Mouse (Mus musculus): ENCODE measurements around the gene Mrpl22. TPM values are rescaled to one million over a fixed set of nuclear protein-coding genes. Genes with fewer than 3 reads are reported as not detected.
A peak's percentile ranks its signal among the peaks of the same experiment; 100 is the strongest.

The Mrpl22 gene
- not detected in 2 replicates for polyA plus RNA-seq (2012; ENCODE audit: insufficient read depth, insufficient read length, low replicate concordance, missing spikeins)

DNA sequence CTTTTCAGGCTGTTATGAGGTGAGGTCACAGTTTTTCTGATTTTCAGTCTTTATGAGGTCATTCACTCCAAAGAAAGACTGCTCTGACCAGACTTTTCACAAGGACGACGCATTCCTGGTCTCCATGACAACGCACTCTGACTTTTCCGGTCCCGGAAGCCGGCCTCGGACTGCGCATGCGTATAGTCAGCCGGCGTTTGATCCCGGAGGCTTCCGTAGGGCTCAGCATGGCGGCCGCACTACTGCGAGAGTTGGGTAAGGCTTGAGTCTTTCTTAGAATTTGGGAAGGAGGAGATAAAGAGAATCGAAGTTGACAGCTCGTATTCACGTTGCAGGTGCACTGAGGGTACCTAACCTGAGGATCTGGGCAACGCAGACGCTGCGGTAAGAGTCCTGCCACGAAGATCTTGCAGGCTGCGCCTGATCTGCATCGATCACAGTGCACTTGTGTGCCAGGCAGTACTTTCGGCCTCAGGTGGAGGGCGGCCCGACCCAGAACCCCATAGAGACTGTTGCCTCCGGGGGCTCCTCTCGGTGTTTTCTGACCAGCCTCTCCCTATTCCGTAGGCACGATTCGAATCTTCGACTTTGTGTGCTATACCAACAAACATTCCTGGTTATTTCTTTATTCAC lies at the start of gene Mrpl22:
TSS of gene Mrpl22 (plus strand) at position 203 of the 633 bp plus-strand sequence.
- WGBS, result under 1% methylated on average over 34 of the region's 34 CpGs
- TF ChIP-seq POLR2A (IDR thresholded peaks at IDR 0.05; ENCODE audit: insufficient read depth, low read depth, low read length), result peak; percentile 47; the same call in 1 of the 2 replicates
- TF ChIP-seq CTCF (IDR thresholded peaks at IDR 0.05; ENCODE audit: insufficient read depth, low read depth, low read length), result no peak
- Histone ChIP-seq H3K4me3 (ENCODE audit: insufficient read depth, low read depth, low read length) (peak within 1 kb of the TSS; percentile 65), H3K27ac (ENCODE audit: insufficient read depth, low read depth, low read length) (no peak within 1 kb of the TSS), H3K4me1 (ENCODE audit: control insufficient read depth, insufficient read depth, low read length) (no peaks in the 10 kb centered on the region)

DNA sequence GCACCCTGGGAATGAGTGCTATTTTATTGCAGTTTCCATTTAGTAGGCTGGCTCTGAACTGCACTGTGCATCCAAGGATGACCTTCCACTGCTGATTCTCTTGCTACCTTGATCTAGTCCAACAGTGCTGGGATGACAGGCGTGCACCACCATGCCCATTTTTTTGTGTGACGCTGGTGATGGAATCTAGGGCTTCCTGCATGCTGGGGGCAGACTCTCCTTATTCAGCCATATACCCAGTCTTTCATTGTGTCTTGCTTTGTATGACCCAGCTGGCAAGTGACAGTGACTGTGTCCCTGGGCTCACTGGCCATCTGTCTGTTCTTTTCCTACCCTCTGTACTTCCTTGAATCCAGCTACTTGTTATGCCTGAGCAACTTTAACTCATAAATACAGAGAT lies 47.8 kb upstream of the Mrpl22 start:
- 89% methylated on average over 2 of the region's 2 CpGs for WGBS

DNA sequence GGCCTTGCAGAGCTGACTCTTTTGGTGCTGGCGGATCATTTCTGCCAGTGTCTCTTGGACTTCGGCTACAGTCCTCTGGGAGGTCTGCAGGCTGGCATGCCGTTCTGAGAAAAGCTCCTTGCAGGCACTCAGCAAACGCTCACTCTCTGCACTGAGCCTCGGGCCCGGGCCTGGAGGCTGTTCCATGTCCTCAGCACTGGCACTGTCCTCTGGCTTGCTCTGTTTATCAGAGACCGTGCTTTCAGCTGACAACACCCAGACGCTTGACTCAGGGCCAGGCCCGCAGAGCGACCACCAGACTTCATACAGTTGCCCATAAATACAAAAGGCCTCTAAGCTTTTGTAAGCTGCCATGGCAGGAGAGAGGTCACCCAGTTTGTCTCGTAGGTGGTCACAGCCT lies 46.4 kb upstream of the Mrpl22 start:
- Histone ChIP-seq H3K27ac (ENCODE audit: insufficient read depth, low read depth, low read length) (no peak overlapping the region), H3K4me1 (ENCODE audit: control insufficient read depth, insufficient read depth, low read length) (no peaks in the 10 kb centered on the region), H3K4me3 (ENCODE audit: insufficient read depth, low read depth, low read length) (no peak overlapping the region)
- 78% methylated on average over 11 of the region's 11 CpGs for WGBS
- TF ChIP-seq CTCF (IDR thresholded peaks at IDR 0.05; ENCODE audit: insufficient read depth, low read depth, low read length) (no peak), POLR2A (IDR thresholded peaks at IDR 0.05; ENCODE audit: insufficient read depth, low read depth, low read length) (no peak)

More for the DNA sequence above, 47.8 kb upstream of the Mrpl22 start:
- TF ChIP-seq POLR2A (IDR thresholded peaks at IDR 0.05; ENCODE audit: insufficient read depth, low read depth, low read length) (no peak), CTCF (IDR thresholded peaks at IDR 0.05; ENCODE audit: insufficient read depth, low read depth, low read length) (no peak)
- H3K4me1 ChIP-seq (ENCODE audit: control insufficient read depth, insufficient read depth, low read length), result no peaks in the 10 kb centered on the region
- H3K4me3 ChIP-seq (ENCODE audit: insufficient read depth, low read depth, low read length), result no peak overlapping the region
- no peak overlapping the region for H3K27ac ChIP-seq (ENCODE audit: insufficient read depth, low read depth, low read length)

DNA sequence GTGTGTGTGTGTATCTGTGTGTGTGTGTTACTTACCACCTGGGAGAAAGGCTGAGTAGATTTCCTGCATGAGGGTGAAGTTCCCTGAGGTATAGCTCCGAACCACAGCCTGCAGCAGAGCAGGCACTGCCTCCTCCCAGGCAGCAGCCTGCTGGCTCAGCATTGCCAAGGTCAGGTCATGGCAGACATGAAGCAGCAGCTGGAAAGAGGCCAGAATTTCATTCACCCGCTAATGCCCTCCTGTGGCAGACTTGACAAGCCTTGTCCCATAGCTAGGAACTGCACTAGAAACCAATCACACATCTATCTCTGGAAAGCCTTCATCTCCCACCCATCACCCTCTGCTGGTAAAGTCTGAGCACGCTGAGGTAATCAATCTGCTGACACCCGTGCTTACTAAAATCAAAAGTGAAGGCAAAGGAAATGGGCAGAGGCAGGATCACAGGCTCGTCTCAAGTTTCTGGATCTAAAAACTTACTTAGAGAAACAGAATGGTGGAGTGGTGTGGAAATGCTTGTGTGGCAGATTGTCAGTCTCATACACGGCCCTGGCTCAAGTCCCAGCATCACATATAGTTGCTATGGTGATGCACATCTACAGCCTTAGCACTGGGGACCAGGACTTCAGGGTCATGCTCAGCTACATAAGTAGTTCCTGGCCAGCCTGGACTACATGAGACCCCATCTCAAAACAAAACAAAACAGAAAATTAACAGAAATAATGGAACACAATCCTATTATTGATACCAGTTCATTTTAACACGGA lies 44.9 kb upstream of the Mrpl22 start:
- H3K4me1 ChIP-seq (ENCODE audit: control insufficient read depth, insufficient read depth, low read length), result no peaks in the 10 kb centered on the region
- 51% methylated on average over 7 of the region's 7 CpGs for WGBS
- TF ChIP-seq POLR2A (IDR thresholded peaks at IDR 0.05; ENCODE audit: insufficient read depth, low read depth, low read length) (no peak), CTCF (IDR thresholded peaks at IDR 0.05; ENCODE audit: insufficient read depth, low read depth, low read length) (no peak)
- H3K27ac ChIP-seq (ENCODE audit: insufficient read depth, low read depth, low read length), result no peak overlapping the region
- no peak overlapping the region for H3K4me3 ChIP-seq (ENCODE audit: insufficient read depth, low read depth, low read length)

DNA sequence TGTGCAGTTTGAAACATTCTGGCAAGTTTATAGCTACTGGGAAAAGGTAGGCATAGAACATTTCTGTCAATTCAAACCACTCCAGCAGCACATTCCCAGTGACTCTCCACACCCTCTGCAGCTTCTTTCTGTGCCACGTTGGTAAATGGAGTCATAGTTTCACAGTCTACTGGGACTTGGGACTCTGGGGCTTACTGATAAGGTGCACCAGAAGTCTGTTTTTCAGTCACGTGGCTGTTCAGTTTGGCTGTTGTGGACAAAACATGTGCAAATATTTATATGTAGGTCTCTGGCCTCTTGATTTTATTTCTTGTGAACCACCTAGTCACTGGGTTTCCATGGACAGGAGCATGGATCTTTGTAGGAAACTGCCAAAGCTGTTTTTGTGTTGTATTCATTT lies 43.9 kb upstream of the Mrpl22 start:
- H3K4me3 ChIP-seq (ENCODE audit: insufficient read depth, low read depth, low read length), result no peak overlapping the region
- 79% methylated on average over 2 of the region's 2 CpGs for WGBS
- TF ChIP-seq CTCF (IDR thresholded peaks at IDR 0.05; ENCODE audit: insufficient read depth, low read depth, low read length) (no peak), POLR2A (IDR thresholded peaks at IDR 0.05; ENCODE audit: insufficient read depth, low read depth, low read length) (no peak)
- no peak overlapping the region for H3K27ac ChIP-seq (ENCODE audit: insufficient read depth, low read depth, low read length)
- no peaks in the 10 kb centered on the region for H3K4me1 ChIP-seq (ENCODE audit: control insufficient read depth, insufficient read depth, low read length)

DNA sequence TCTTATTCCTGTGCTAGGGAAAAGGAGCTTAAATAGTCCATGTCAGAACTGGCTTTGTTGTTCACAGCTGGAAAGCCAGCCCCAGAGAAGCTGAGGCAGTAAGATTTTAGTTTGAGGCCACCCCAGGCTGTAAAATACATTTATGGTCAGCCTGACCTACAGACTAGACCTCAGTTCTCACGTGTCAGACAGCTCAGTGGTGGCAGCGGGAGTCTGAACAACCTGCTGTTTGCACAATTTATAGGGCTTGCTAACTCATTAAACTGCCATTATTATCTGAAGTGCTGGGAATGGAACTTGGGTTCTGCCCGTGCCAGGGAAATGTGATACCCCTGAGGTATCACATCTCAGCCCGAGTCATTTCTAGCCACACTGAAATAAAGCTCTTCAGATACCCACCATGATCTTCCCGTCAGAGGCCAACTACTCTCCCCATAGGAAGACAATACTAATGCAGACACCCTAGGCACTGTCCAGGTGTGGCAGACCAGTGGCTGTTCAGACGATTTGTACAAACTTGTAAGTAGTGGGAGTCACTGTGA lies 42.1 kb upstream of the Mrpl22 start:
- H3K4me3 ChIP-seq (ENCODE audit: insufficient read depth, low read depth, low read length), result no peak overlapping the region

DNA sequence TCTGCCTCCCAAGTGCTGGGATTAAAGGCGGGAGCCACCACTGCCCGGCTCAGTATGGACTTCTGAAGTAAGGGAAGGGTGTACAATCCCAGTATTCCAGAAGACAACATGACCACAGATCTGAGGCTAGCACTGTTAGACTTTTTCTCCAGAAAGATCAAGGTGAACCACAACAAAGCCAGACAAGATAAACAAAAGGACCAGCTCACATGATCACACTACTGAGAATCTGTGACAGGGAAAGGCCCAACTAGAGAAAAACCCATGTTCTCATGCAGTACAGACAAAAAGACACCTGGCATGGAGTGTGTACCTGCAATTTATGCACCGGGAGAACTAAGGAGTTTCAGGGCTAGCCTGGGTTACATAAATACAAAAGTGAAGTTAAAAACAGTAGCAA lies 39.4 kb upstream of the Mrpl22 start:
- WGBS, result 93% methylated on average over 3 of the region's 3 CpGs
- Histone ChIP-seq H3K27ac (ENCODE audit: insufficient read depth, low read depth, low read length) (no peak overlapping the region), H3K4me1 (ENCODE audit: control insufficient read depth, insufficient read depth, low read length) (no peaks in the 10 kb centered on the region), H3K4me3 (ENCODE audit: insufficient read depth, low read depth, low read length) (no peak overlapping the region)
- TF ChIP-seq CTCF (IDR thresholded peaks at IDR 0.05; ENCODE audit: insufficient read depth, low read depth, low read length) (no peak), POLR2A (IDR thresholded peaks at IDR 0.05; ENCODE audit: insufficient read depth, low read depth, low read length) (no peak)

More for the DNA sequence above, 42.1 kb upstream of the Mrpl22 start:
- Histone ChIP-seq H3K27ac (ENCODE audit: insufficient read depth, low read depth, low read length) (no peak overlapping the region), H3K4me1 (ENCODE audit: control insufficient read depth, insufficient read depth, low read length) (no peaks in the 10 kb centered on the region)
- no peak for TF ChIP-seq CTCF (IDR thresholded peaks at IDR 0.05; ENCODE audit: insufficient read depth, low read depth, low read length)
- no peak for TF ChIP-seq POLR2A (IDR thresholded peaks at IDR 0.05; ENCODE audit: insufficient read depth, low read depth, low read length)
- 86% methylated on average over 6 of the region's 6 CpGs for WGBS

DNA sequence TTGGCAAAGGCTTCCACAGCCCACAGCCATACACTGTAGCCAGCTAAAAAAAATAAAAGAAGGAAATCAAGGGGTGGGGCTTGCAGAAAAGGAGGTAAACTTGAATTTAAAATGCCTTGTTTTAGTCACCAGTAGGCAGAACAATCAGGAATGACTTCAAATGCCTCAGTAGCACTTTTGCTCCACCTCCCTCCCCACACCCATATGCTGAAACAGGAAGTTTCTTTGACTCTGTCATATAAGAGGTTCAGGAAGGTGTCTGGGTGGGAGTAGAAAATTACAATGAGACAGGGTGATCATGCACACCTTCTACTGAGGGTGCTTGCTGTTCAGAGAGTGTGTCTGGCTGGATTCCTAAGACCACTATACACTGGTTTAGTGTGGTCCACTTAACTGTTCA lies 36.6 kb upstream of the Mrpl22 start:
- Histone ChIP-seq H3K4me3 (ENCODE audit: insufficient read depth, low read depth, low read length) (no peak overlapping the region), H3K27ac (ENCODE audit: insufficient read depth, low read depth, low read length) (no peak overlapping the region), H3K4me1 (ENCODE audit: control insufficient read depth, insufficient read depth, low read length) (no peaks in the 10 kb centered on the region)
- TF ChIP-seq CTCF (IDR thresholded peaks at IDR 0.05; ENCODE audit: insufficient read depth, low read depth, low read length) (no peak), POLR2A (IDR thresholded peaks at IDR 0.05; ENCODE audit: insufficient read depth, low read depth, low read length) (no peak)

DNA sequence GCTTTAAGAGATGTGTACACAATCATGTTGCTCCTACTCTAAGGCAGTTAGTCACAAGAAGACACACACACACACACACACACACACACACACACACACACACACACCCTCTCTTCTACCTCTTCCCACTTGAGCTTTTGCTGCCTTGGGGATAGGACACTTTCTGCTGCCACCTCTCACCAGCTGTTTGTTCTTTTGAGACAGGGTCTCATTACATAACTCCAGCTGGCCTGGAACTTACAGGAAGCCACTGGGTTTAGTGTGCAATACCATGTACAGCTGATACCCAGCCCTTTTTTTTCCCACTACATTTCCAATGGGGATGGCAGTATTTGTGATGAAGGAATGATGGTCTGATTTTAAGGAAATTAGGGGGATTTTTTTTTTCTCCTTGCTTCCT lies 36.2 kb upstream of the Mrpl22 start:
- H3K4me1 ChIP-seq (ENCODE audit: control insufficient read depth, insufficient read depth, low read length), result no peaks in the 10 kb centered on the region
- no peak overlapping the region for H3K4me3 ChIP-seq (ENCODE audit: insufficient read depth, low read depth, low read length)
- H3K27ac ChIP-seq (ENCODE audit: insufficient read depth, low read depth, low read length), result no peak overlapping the region
- no peak for TF ChIP-seq POLR2A (IDR thresholded peaks at IDR 0.05; ENCODE audit: insufficient read depth, low read depth, low read length)
- no peak for TF ChIP-seq CTCF (IDR thresholded peaks at IDR 0.05; ENCODE audit: insufficient read depth, low read depth, low read length)

Data from olfactory bulb, adult 2 months (tissue).